Mouse (Mus musculus) heart, adult 9 months (tissue): ENCODE measurements at regions not wholly inside any gene's neighbourhood (a gene's known extent, or its start where the extent isn't known, plus 50 kb on each side); places are given as distances from the start of the nearest gene placed in this dataset.

Source experiments
- DNase-seq, 2 experiments: peaks; one replicate each; pipeline ENCODE4 v3.0.0; 2022; ENCODE audit warnings: low spot score in 2 of 2

GRCm38 (mm10) chr3:38047445-38047844 lies 323.2 kb upstream of the Gm5148 start:
- DNase-seq = no peak

GRCm38 (mm10) chr3:38046611-38047010 lies 322.3 kb upstream of the Gm5148 start:
- no peak for DNase-seq

- DNase-seq = no peak
Measured at GRCm38 (mm10) chr3:38045989-38046388, 321.7 kb upstream of the Gm5148 start.

GRCm38 (mm10) chr3:38045523-38045922 lies 321.2 kb upstream of the Gm5148 start:
- no peak for DNase-seq

- no peak for DNase-seq
Measured at GRCm38 (mm10) chr3:38044338-38044737, 320.0 kb upstream of the Gm5148 start.

- no peak for DNase-seq
Measured at GRCm38 (mm10) chr3:38042614-38043013, 318.3 kb upstream of the Gm5148 start.

GRCm38 (mm10) chr3:38036131-38036530 lies 311.8 kb upstream of the Gm5148 start:
- no peak for DNase-seq

GRCm38 (mm10) chr3:38034138-38034537 lies 309.8 kb upstream of the Gm5148 start:
- DNase-seq = no peak

GRCm38 (mm10) chr3:38014768-38015167 lies 290.5 kb upstream of the Gm5148 start:
- no peak for DNase-seq

GRCm38 (mm10) chr3:38009168-38009567 lies 284.9 kb upstream of the Gm5148 start:
- DNase-seq = no peak

- no peak for DNase-seq
Measured at GRCm38 (mm10) chr3:38008321-38008720, 284.0 kb upstream of the Gm5148 start.

- DNase-seq = no peak
Measured at GRCm38 (mm10) chr3:38007626-38008025, 283.3 kb upstream of the Gm5148 start.

- no peak for DNase-seq
Measured at GRCm38 (mm10) chr3:38002275-38002674, 278.0 kb upstream of the Gm5148 start.

GRCm38 (mm10) chr3:37999779-38000178 lies 275.5 kb upstream of the Gm5148 start:
- no peak for DNase-seq

GRCm38 (mm10) chr3:37997998-37998397 lies 273.7 kb upstream of the Gm5148 start:
- no peak for DNase-seq

GRCm38 (mm10) chr3:37989992-37990391 lies 265.7 kb upstream of the Gm5148 start:
- no peak for DNase-seq

GRCm38 (mm10) chr3:37987775-37988505 lies 263.6 kb upstream of the Gm5148 start:
- DNase-seq = no peak

- no peak for DNase-seq
Measured at GRCm38 (mm10) chr3:37987007-37987774, 262.9 kb upstream of the Gm5148 start.

GRCm38 (mm10) chr3:37984706-37985105 lies 260.4 kb upstream of the Gm5148 start:
- DNase-seq = no peak

GRCm38 (mm10) chr3:37981481-37982180 lies 257.3 kb upstream of the Gm5148 start:
- DNase-seq = no peak

GRCm38 (mm10) chr3:37979871-37980270 lies 255.6 kb upstream of the Gm5148 start:
- no peak for DNase-seq

GRCm38 (mm10) chr3:37978481-37978880 lies 254.2 kb upstream of the Gm5148 start:
- DNase-seq = peak; percentile 91 to 93

- DNase-seq = no peak
Measured at GRCm38 (mm10) chr3:37977453-37977852, 253.2 kb upstream of the Gm5148 start.
